Mouse (Mus musculus) pancreas, adult 10 weeks (tissue): ENCODE measurements around the gene Crtap. TPM values are rescaled to one million over a fixed set of nuclear protein-coding genes. Genes with fewer than 3 reads are reported as not detected.

Experiments used
- polyA plus RNA-seq: library from polyadenylated mRNA; stranded (reverse); fragments of 350-450 nt; fragmentation: Illumina TruSeq; extraction: RNeasy Lipid Tissue Mini Kit (QIAGEN cat#74804); gene quantifications from one replicate; pipeline ENCODE4 v1.2.3, GENCODE M21; 2015; ENCODE audit warnings: low read depth, low replicate concordance; ENCODE audit not compliant: insufficient read depth

The Crtap gene
- 34.2 TPM for polyA plus RNA-seq

DNA sequence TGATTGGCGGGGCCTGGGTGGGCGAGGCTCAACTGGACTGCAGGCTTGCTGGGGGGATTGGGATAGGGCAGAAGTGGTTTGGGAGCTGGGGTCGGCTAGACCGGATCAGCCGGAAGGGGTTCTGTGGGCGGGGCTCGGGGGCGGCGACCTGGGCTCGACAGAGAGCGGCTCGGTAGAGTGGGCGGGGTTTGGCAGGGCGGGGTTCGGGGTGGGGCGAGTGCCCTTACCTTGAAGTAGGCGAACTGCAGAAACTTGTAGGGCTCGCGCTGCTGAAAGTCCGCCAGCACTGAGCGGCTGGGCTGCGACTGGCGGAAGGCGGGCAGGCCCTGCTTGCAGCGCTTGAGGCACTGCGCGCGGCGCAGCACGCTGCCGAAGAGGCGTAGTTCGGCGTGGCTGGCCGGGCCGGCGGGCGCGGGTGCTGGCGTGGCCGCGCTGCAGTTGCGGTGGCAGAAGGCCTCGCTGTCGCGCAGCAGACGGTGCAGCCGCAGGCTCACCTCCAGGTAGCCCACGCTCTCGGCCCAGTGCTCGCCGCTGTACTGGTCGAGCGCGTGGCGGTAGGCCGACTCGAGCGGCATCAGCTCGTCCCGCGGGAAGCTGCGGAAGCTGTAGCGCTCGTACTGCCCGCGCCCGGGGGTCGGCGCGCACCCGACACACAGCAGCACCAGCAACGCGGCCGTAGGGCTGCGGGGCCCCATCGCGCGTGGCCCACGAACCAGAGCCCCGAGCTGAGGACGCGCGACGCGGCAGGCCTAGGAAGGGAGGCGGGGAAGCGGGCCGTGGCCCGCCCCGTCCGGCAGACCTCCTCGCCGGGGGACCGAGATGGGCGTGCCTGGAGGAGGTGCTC lies at the start of gene Crtap:
TSS of gene Crtap (minus strand) at position 771 of the 844 bp plus-strand sequence.

DNA sequence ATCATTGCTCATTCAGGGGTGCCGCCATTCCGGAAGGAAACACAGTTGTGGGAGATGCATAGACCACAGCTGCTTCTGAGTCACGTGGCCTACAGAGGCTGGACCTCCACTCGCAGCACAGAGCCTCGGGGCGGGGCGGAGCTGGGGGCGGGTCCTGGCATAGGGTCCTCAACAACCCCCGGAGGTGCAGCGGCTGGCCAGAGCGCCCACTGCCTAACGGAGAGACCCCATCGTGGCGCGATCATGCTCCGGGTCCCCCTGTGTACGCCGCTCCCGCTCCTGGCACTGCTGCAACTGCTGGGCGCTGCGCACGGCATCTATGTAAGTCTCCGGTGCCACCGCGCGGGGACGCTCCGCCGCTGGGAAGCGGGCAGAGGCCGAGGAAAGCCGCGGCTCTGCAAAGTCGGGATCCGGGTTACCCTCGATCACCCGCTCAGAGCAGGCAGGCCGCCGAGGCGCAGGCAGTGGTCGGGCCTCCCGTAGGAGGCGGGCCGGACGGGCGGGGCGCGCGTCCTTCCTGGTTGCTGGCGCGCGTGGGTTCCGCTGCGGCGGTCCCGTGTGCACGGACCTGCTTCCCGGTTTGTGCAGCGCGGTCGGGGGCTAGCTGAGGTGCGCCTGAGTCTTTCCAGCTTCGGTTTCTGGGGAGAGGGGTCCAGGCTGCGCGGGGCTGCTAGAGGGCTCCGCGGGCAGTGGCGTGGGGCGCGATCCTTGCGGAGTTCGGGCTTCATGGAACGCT lies 10.6 kb upstream of the Crtap start, which contains the start of the genes Glb1 and Tmppe:
TSS of gene Glb1 (plus strand) at position 128 of the 736 bp plus-strand sequence.
TSS of gene Tmppe (plus strand) at position 157 of the 736 bp plus-strand sequence.

GRCm38 (mm10) chr9:114329855-114330254 lies 60.6 kb downstream of the Crtap start, which contains the start of gene Bcl2a1c:
TSS of gene Bcl2a1c (plus strand) at chr9:114330135.

Other genes with a start within 250 kb of the Crtap start
- gene Bcl2a1c, start 60.5 kb downstream of the Crtap start, polyA plus RNA-seq, result not detected
- gene Glb1, start 10.4 kb upstream of the Crtap start, polyA plus RNA-seq, result 7.5 TPM
- gene Tmppe, start 10.4 kb upstream of the Crtap start, polyA plus RNA-seq, result 0.72 TPM
- gene Ccr4, start 114.2 kb upstream of the Crtap start, polyA plus RNA-seq, result not detected
- gene C130032M10Rik, start 125.0 kb upstream of the Crtap start, polyA plus RNA-seq, result not detected
- gene Trim71, start 173.7 kb upstream of the Crtap start, polyA plus RNA-seq, result not detected
- 12.9 TPM for gene Cnot10, start 249.5 kb upstream of the Crtap start, polyA plus RNA-seq